Mouse (Mus musculus) right cerebral cortex, postnatal 36 days (tissue): ENCODE measurements around the gene Sppl3.

Source experiments
- DNase-seq, 2 experiments: peaks; one replicate each; pipeline ENCODE4 v3.0.0; 2022; ENCODE audit warnings: low spot score in 2 of 2, mixed read lengths in 1 of 2

The Sppl3 gene

GRCm38 (mm10) chr5:115037099-115037498 is 26.2 kb downstream of the Sppl3 start:
- no peak for DNase-seq

GRCm38 (mm10) chr5:115040756-115041155 is 29.8 kb downstream of the Sppl3 start:
- no peak for DNase-seq

DNA sequence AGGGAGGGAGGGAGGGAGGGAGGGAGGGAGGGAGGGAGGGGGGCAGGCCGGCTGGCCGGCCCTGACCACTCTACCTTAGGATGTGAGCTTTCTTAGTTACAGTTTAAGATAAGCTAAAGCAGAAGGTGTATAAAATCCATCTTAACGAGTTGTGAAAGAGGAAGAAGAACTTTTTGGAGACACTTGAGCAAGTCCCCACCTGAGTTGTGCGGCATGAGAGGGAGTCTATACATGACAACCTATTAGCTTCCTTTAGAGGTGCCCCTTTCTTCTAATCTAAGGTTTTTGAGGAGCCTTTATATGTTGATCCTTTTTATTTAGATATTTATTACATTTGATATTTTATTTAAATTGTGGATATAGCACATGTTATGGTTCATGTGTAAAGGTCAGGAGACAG is 32.7 kb downstream of the Sppl3 start:
- DNase-seq: no peak

- no peak for DNase-seq
Observed at GRCm38 (mm10) chr5:115045146-115045677, 34.3 kb downstream of the Sppl3 start.

- DNase-seq: no peak
Observed at GRCm38 (mm10) chr5:115049692-115050091, 38.8 kb downstream of the Sppl3 start.

- no peak for DNase-seq
Observed at GRCm38 (mm10) chr5:115050776-115051175, 39.8 kb downstream of the Sppl3 start.

DNA sequence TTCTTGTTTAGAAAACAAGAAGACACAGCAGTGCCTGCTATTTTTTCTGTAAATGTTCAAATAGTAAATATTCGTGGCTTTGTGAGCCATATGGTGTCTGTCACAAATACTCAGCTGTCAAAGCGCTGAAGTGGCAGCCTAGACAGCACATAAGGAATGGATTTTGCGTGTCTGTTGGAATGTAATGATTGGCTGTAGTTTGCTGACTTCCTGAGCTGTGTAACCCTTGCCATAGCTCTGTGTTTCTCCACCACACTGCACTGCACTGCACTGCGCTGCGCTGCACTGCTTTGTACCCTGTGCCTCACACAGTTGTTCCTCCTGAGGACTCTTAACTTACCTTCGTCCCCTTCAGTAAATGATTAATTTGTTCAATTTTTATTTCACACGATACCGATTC is 41.6 kb downstream of the Sppl3 start:
- no peak for DNase-seq

DNA sequence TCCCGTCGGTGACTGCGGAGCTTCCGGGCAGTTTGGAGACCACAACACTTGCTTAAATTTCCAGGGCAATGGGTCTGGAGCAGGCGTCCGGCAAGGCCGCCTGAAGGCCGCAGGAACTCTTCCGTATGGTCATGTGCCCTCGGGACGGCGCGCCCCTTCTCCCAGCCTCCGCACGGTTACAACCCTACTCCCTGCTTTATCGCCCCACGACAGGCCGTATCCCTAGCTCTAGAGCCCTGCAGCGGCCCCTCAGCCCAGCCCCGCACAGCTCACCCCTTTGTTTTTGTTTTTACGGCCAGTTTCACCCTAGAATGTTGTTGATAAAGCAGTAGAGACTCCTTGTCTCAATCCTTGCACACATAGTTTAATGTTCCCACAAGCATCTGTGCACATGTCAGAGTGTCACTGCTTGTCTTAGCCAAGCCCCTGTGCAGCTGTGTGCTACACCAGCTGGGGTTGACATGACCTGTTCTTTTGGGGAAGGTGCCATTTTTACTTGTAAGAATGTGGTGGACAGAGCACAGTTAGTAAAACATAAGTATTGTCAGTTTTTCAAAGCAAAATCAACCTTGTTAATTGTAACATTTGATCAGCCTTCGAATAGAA is 43.0 kb downstream of the Sppl3 start:
- DNase-seq: no peak

DNA sequence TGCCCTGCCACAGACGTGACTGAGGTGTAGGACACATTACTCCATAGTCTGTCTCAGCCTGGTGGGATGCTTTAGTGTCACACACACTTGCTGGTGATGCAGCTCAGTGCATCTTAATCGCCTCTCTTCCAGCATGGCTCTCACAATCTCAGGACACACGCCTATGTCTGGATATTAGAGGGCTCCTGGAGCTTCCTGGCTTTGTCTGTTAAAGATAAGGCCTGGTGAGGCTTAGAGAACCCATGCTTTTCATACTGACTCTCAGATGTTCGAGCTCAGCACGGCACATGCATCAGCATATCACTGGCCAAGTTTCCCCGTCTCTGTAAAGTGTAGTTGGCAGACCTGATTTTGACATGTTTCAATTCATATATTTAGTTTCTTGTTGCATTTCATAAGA is 44.5 kb downstream of the Sppl3 start:
- no peak for DNase-seq

DNA sequence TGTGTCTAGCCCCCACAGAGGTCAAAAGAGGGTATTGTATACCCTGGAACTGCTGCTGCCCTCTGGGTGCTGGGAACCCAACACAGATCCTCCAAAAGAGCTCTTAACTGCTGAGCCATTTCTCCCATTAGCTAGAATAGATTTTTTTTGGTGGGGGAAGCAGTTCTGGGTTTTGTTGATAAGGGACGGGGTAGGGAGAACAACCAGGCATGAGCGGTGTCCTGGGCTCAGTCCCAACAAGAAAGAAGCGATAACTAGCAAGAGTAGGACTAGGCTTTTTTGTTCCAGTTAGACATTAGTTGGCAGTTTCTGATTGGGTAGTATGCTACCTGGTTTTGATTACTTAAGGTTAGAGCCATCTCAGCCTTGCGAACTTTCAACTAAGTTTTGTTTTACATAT is 46.2 kb downstream of the Sppl3 start:
- DNase-seq: no peak

- DNase-seq: no peak
Observed at GRCm38 (mm10) chr5:115058584-115059297, 47.8 kb downstream of the Sppl3 start.

- no peak for DNase-seq
Observed at GRCm38 (mm10) chr5:115060067-115060695, 49.2 kb downstream of the Sppl3 start.

GRCm38 (mm10) chr5:115060977-115061376 is 50.0 kb downstream of the Sppl3 start:
- DNase-seq: no peak

DNA sequence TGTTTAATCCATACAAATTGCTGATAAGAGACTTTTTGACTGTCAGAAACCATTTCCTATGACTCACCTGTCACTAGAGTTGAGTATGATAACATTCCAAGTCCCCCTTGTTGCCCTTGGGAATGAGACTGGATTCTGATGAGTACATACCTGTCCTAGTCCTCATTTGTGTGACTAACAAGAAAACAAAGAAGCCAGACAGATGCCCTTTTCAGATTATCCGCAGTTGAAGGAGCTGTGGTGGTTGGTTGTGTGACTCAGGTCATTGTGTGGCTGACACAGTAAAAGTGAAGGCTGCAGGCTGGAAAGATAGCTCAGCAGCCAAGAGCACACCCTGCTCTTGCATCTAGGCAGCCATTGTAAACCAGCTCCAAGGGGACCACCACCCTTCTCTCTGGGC is 51.6 kb downstream of the Sppl3 start:
- DNase-seq: no peak

DNA sequence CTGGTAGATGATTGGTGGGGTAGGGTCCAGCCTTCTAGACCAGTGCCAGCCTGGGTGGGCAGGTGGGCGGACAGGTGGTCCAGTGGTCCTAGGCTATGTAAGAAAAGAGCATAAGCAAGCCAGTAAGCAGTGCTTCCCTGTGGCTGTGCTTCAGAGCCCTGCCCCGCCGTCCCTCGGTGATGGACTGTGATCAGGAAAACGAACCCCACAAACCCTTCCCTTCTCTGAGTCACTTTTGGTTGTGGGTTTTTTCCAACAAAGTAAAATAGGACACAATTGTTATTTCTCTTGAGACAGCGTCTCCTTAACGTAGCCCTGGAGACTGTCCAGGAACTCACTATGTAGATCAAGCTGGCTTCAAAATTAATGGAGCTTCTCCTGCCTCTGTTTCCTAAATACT is 52.5 kb downstream of the Sppl3 start:
- no peak for DNase-seq

DNA sequence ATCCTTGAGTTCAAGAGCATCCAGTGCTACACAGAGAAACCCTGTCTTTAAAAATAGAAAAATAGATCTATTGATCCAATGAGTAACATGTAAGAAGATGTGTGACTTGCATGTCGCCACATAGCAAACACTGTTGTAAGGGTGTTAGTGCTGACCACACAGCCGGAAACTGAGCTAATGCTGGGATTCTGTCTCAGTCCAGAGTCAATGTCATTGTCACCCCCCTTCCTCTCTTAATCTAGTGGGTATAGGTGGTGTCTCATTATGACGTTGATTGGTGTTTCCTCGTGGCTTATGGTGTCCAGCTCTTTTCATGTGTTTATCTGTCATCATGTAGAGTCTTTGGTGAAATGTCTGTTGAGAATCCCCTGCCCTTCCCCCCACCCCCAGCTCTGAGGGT is 55.3 kb downstream of the Sppl3 start:
- DNase-seq: no peak

- DNase-seq: no peak
Observed at GRCm38 (mm10) chr5:115068671-115069421, 57.9 kb downstream of the Sppl3 start.

- no peak for DNase-seq
Observed at GRCm38 (mm10) chr5:115069611-115070010, 58.7 kb downstream of the Sppl3 start.

GRCm38 (mm10) chr5:115070457-115070856 is 59.5 kb downstream of the Sppl3 start:
- DNase-seq: no peak

DNA sequence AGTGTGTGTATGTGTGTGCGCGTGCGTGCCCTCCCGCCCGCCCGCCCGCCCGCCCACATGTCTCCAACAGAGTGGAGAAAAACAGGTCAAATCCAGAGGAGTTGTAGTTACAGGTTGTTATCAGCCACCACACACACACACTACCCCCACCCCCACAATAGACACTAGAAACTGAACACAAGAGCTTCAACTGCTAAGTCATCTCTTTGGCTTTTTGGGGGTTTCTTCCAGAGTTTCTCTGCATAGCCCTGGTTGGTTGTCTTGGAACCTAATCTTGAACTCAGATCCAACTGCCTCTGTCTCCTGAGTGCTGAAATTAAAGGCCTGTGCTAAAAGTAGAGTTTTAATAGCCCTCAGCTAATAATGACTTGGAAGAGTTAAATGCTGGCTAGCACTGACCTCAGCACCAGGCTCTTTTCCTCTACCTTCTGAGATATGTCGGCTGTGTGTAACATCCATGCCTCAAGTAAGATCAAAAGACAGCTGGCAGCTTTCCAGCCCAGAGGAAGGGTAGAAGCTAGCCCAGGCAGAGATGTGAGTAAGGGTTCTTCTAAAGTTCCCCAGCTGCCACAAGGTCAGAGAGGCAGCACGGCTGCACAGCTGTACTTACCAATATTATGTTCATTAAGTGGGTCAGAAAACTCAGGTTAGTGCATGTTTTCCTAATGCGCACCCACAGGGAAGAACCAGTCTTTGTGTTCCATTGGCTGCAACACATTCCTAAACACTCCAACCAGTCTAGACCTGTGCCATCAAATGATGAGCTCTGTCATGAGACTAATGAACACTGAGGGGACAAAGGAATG is 60.4 kb downstream of the Sppl3 start:
- no peak for DNase-seq

GRCm38 (mm10) chr5:115072143-115072542 is 61.2 kb downstream of the Sppl3 start:
- DNase-seq: peak; percentile 45 to 59
